Mouse (Mus musculus) CH12.LX (cell line): ENCODE data around the gene Tmem222. TPM values are rescaled to one million over a fixed set of nuclear protein-coding genes. Genes with fewer than 3 reads are reported as not detected.

Source experiments
- DNase-seq: peaks from one replicate; pipeline ENCODE4 v3.0.0-alpha.2; 2013; ENCODE audit errors: extremely low read depth
- H3K27ac ChIP-seq: 2 replicates; pipeline ENCODE4 v1.5.1; 2012; ENCODE audit warnings: low read depth, mild to moderate bottlenecking, control low read depth, moderate library complexity; ENCODE audit not compliant: insufficient read depth
- H3K27me3 ChIP-seq: replicated peaks from 2 replicates; pipeline ENCODE3; 2012; ENCODE audit warnings: inconsistent platforms
- H3K36me3 ChIP-seq, 2 experiments: replicated peaks in 1 of 2; 2 replicates each; pipeline versions ENCODE3 to v1.6.1; 2012; ENCODE audit warnings: inconsistent platforms in 1 of 2, low read length in 1 of 2, mild to moderate bottlenecking in 1 of 2, mixed read lengths in 1 of 2, moderate library complexity in 1 of 2; ENCODE audit not compliant: control insufficient read depth in 1 of 2, insufficient read depth in 1 of 2
- H3K4me1 ChIP-seq, 2 experiments: 2 replicates each; pipeline ENCODE4 v1.6.1; 2012; ENCODE audit warnings: inconsistent platforms in 1 of 2, moderate library complexity in 1 of 2; ENCODE audit not compliant: insufficient read depth in 2 of 2, control insufficient read depth in 1 of 2
- H3K4me2 ChIP-seq: 2 replicates; pipeline ENCODE4 v1.6.1; 2012; ENCODE audit warnings: low read depth, mild to moderate bottlenecking, control low read depth; ENCODE audit not compliant: poor library complexity, insufficient read depth, severe bottlenecking
- H3K4me3 ChIP-seq, 3 experiments: fragments of 150-350 bp in 1 of 3; sonication (generic) in 1 of 3; replicated peaks in 1 of 3; 2 replicates each; pipeline versions ENCODE3 to v1.5.1; 2011 to 2012; ENCODE audit warnings: low read depth in 2 of 3, low read length in 2 of 3, mild to moderate bottlenecking in 2 of 3, moderate library complexity in 2 of 3, control low read depth in 1 of 3, improper control_type of control experiment in 1 of 3, inconsistent platforms in 1 of 3, mixed read lengths in 1 of 3; ENCODE audit not compliant: poor library complexity in 1 of 3
- H3K79me2 ChIP-seq: replicated peaks from 2 replicates; pipeline ENCODE4 v1.6.1; 2012; ENCODE audit warnings: mild to moderate bottlenecking, moderate library complexity; ENCODE audit not compliant: control insufficient read depth, poor library complexity, insufficient read depth, severe bottlenecking; ENCODE audit errors: extremely low read depth
- H3K9ac ChIP-seq: 2 replicates; pipeline ENCODE4 v1.6.1; 2012; ENCODE audit warnings: low read depth, mild to moderate bottlenecking, control low read depth, moderate library complexity; ENCODE audit not compliant: insufficient read depth
- H3K9me3 ChIP-seq: replicated peaks from 2 replicates; pipeline ENCODE3; 2012; ENCODE audit warnings: low read length, inconsistent platforms, mixed read lengths
- CTCF ChIP-seq, 2 experiments: IDR thresholded peaks in 1 of 2; conservative IDR thresholded peaks in 1 of 2; 2 replicates each; pipeline ENCODE4 v1.5.1; 2011 to 2012; ENCODE audit warnings: low read depth in 2 of 2, low read length in 2 of 2, improper control_type of control experiment in 1 of 2, inconsistent platforms in 1 of 2, mild to moderate bottlenecking in 1 of 2, moderate library complexity in 1 of 2
- MAX ChIP-seq: IDR thresholded peaks from 2 replicates; pipeline ENCODE4 v1.6.1; 2011; ENCODE audit warnings: low read length, improper control_type of control experiment
- MAZ ChIP-seq: IDR thresholded peaks from 2 replicates; pipeline ENCODE4 v1.6.1; 2012; ENCODE audit warnings: low read depth, mild to moderate bottlenecking, inconsistent platforms, low read length, improper control_type of control experiment, moderate library complexity
- MYC ChIP-seq: IDR thresholded peaks from 2 replicates; pipeline ENCODE4 v1.6.1; 2011; ENCODE audit warnings: low read depth, mild to moderate bottlenecking, improper control_type of control experiment, low read length
- POLR2A ChIP-seq: IDR thresholded peaks from 2 replicates; pipeline ENCODE4 v1.6.1; 2011; ENCODE audit warnings: low read depth, mild to moderate bottlenecking, improper control_type of control experiment, low read length
- POLR2AphosphoS2 ChIP-seq: IDR thresholded peaks from 2 replicates; pipeline ENCODE4 v1.6.1; 2011; ENCODE audit warnings: low read depth, low read length, improper control_type of control experiment
- RAD21 ChIP-seq: IDR thresholded peaks from 2 replicates; pipeline ENCODE4 v1.6.1; 2011; ENCODE audit warnings: low read depth, mild to moderate bottlenecking, low read length, improper control_type of control experiment, moderate library complexity
- RCOR1 ChIP-seq: conservative IDR thresholded peaks from 2 replicates; pipeline ENCODE4 v1.6.1; 2012; ENCODE audit warnings: low read depth, mild to moderate bottlenecking, inconsistent platforms, low read length, improper control_type of control experiment
- SMC3 ChIP-seq: IDR thresholded peaks from 2 replicates; pipeline ENCODE4 v1.6.1; 2011; ENCODE audit warnings: low read depth, low read length, improper control_type of control experiment
- TBP ChIP-seq: conservative IDR thresholded peaks from 2 replicates; pipeline ENCODE4 v1.6.1; 2011; ENCODE audit warnings: low read depth, low read length, improper control_type of control experiment
- TCF12 ChIP-seq: IDR thresholded peaks from 2 replicates; pipeline ENCODE4 v1.6.1; 2014; ENCODE audit warnings: low read depth, mild to moderate bottlenecking, inconsistent platforms, low read length, improper control_type of control experiment
- USF1 ChIP-seq: IDR thresholded peaks from 2 replicates; pipeline ENCODE4 v1.6.1; 2014; ENCODE audit warnings: low read depth, mild to moderate bottlenecking, inconsistent platforms, low read length, improper control_type of control experiment
- USF2 ChIP-seq: conservative IDR thresholded peaks from 2 replicates; pipeline ENCODE4 v1.6.1; 2011; ENCODE audit warnings: low read depth, low read length, improper control_type of control experiment
- ZC3H11A ChIP-seq: IDR thresholded peaks from 2 replicates; pipeline ENCODE4 v1.6.1; 2012; ENCODE audit warnings: low read depth, mild to moderate bottlenecking, inconsistent platforms, low read length, improper control_type of control experiment
- ZKSCAN1 ChIP-seq: IDR thresholded peaks from 2 replicates; pipeline ENCODE4 v1.6.1; 2012; ENCODE audit warnings: low read depth, inconsistent platforms, low read length, improper control_type of control experiment, borderline replicate concordance
- ZMIZ1 ChIP-seq: IDR thresholded peaks from 2 replicates; pipeline ENCODE4 v1.6.1; 2012; ENCODE audit warnings: low read depth, mild to moderate bottlenecking, inconsistent platforms, low read length, improper control_type of control experiment
- dilution Hi-C: fragments of 300-500 bp; cut with MboI; formaldehyde crosslinking; loops from 2 replicates; pipeline ENCODE4 v1.14.3; 2020; ENCODE audit warnings: low sequenced_read_pairs; ENCODE audit not compliant: extremely low pct_unique_long_range_greater_than_20kb, extremely low pct_ligation_motif_present
- in situ Hi-C: fragments of 300-500 bp; cut with MboI; formaldehyde crosslinking; loops from 3 replicates; pipeline ENCODE4 v1.14.3; 2019; ENCODE audit warnings: low sequenced_read_pairs, low pct_ligation_motif_present, low pct_unique_long_range_greater_than_20kb, mixed read lengths
- polyA plus RNA-seq: library from polyadenylated mRNA; unstranded; fragments of >175 nt; gene quantifications from 2 replicates; pipeline ENCODE4 v1.2.1, GENCODE M21; 2012; ENCODE audit warnings: low read depth; ENCODE audit not compliant: insufficient read length
- total RNA-seq, 2 experiments: library from RNA; depleted of rRNA; stranded (reverse); fragments of 300-350 nt in 1 of 2; fragments of >200 nt in 1 of 2; gene quantifications; 2 replicates each; pipeline ENCODE4 v1.2.3; 2012 to 2014

Gene Tmem222
- total and polyA plus RNA-seq, 3 experiments, result 64.8 to 95.7 (median 73.2) TPM

GRCm38 (mm10) chr4:133253412-133253811, 24.2 kb downstream of the Tmem222 start:
- Histone ChIP-seq H3K9me3 (no peaks in the 10 kb centered on the region), H3K9ac (no peak overlapping the region), H3K36me3 (peaks cover 0 to 44% of the 10 kb centered on the region in 2 experiments), H3K79me2 (no peaks in the 10 kb centered on the region), H3K27me3 (no peaks in the 10 kb centered on the region), H3K4me3 (no peak overlapping the region), H3K4me2 (no peak overlapping the region), H3K4me1 (peaks cover 0 to 10% of the 10 kb centered on the region in 2 experiments; a peak in 2 of 4 replicates), H3K27ac (no peak overlapping the region)
- in situ Hi-C loops (no loop called here), dilution Hi-C loops (no loop called here)
- TF ChIP-seq MYC (no peak), POLR2A (no peak)
- no peak for DNase-seq

DNA sequence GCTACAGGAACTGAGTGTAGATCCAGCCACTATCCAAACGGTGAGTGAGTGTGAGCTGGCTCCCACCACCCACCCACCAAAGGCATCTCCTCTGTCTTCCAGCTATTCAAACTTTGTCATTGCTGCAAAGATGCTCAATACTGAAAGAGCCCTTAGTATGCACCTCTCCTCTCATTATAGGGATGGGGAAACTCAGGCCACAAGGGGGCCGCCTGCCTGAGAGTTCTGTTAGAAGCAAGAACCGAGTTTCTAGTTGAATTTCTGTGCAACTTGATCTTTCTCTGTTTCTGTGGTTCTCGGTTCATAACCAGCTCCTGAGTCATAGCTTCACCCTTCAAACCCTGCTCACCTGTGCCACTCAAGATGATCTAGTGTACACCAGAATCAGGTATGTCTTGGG, 25.5 kb downstream of the Tmem222 start:
- no peak for DNase-seq
- Histone ChIP-seq H3K4me2 (no peak overlapping the region), H3K4me1 (peaks cover 0 to 10% of the 10 kb centered on the region in 2 experiments; a peak in 2 of 4 replicates), H3K4me3 (no peak overlapping the region), H3K9me3 (no peaks in the 10 kb centered on the region), H3K36me3 (peaks cover 0 to 34% of the 10 kb centered on the region in 2 experiments), H3K9ac (no peak overlapping the region), H3K79me2 (no peaks in the 10 kb centered on the region), H3K27me3 (peaks cover 11% of the 10 kb centered on the region), H3K27ac (no peak overlapping the region)
- in situ Hi-C loops, result no loop called here
- dilution Hi-C loops, result no loop called here
- TF ChIP-seq SMC3, result peak; percentile 52
- no peak for TF ChIP-seq POLR2AphosphoS2
- TF ChIP-seq ZMIZ1, result no peak
- TF ChIP-seq CTCF (conservative IDR thresholded peaks at IDR 0.05 in 1 of 2, IDR thresholded peaks at IDR 0.05 in 1 of 2; ENCODE audit: low read depth in 2 of 2, low read length in 2 of 2), result peak in 1 of 2 experiments; percentile 56; a peak in 2 of 4 replicates

DNA sequence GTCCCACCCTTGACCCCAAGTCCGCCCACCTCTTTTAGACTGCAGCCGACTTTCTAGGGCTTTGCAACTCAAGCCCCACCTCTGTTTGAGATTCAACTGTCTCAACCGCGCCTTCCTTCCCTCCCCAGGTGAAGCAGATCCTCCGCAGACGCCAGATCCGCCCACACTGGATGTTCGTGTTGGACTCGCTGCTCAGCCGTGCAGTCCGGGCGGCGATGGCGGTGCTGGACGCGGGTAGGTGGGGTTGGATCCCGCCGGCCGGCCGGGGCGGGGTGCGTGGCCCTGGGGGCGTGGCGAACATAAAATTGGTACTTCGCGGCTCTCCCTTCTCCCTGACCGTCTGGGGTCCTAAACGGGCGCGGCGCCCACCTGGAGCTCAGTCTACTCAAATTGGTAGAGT, 26.4 kb downstream of the Tmem222 start:
- Histone ChIP-seq H3K79me2 (no peaks in the 10 kb centered on the region), H3K36me3 (peaks cover 0 to 27% of the 10 kb centered on the region in 2 experiments), H3K4me2 (no peak overlapping the region), H3K9ac (no peak overlapping the region), H3K4me3 (no peak overlapping the region), H3K27ac (no peak overlapping the region), H3K27me3 (peaks cover 19% of the 10 kb centered on the region), H3K9me3 (no peaks in the 10 kb centered on the region), H3K4me1 (peaks cover 0 to 10% of the 10 kb centered on the region in 2 experiments; a peak in 2 of 4 replicates)
- dilution Hi-C loops (no loop called here), in situ Hi-C loops (no loop called here)
- no peak for DNase-seq
- no peak for TF ChIP-seq MYC
- TF ChIP-seq RCOR1, result no peak
- no peak for TF ChIP-seq CTCF (conservative IDR thresholded peaks at IDR 0.05 in 1 of 2, IDR thresholded peaks at IDR 0.05 in 1 of 2; ENCODE audit: low read depth in 2 of 2, low read length in 2 of 2)
- TF ChIP-seq USF1, result no peak
- TF ChIP-seq ZKSCAN1, result no peak
- TF ChIP-seq USF2, result no peak
- TF ChIP-seq TBP, result no peak
- no peak for TF ChIP-seq RAD21
- no peak for TF ChIP-seq ZC3H11A
- TF ChIP-seq MAZ, result no peak
- TF ChIP-seq MAX, result no peak
- no peak for TF ChIP-seq TCF12
